Mouse (Mus musculus) lung, adult 2 months (tissue): ENCODE measurements at regions not wholly inside any gene's neighbourhood (a gene's known extent, or its start where the extent isn't known, plus 50 kb on each side); places are given as distances from the start of the nearest gene placed in this dataset.
"Not testable (repeated sequence)": the region's sequence is repeated elsewhere in the genome, so short reads cannot be mapped to it uniquely, and the experiment has no call there.

Source experiments
- CTCF ChIP-seq: fragments of 200-500 bp; IDR thresholded peaks from 2 replicates; pipeline ENCODE4 v1.5.1; 2011; ENCODE audit warnings: mild to moderate bottlenecking, low read length, control low read depth; ENCODE audit not compliant: insufficient read depth
- POLR2A ChIP-seq: fragments of 200-500 bp; IDR thresholded peaks from 2 replicates; pipeline ENCODE4 v1.6.1; 2011; ENCODE audit warnings: low read depth, mild to moderate bottlenecking, control low read depth, low read length, borderline replicate concordance; ENCODE audit errors: extremely low read depth

GRCm38 (mm10) chr5:129294861-129295542 lies 198.5 kb downstream of the Adgrd1 start:
- TF ChIP-seq CTCF, POLR2A: not testable (repeated sequence)
